Mouse (Mus musculus) liver, embryonic 14.5 days (tissue): Measurements from ENCODE around the gene Fhl3. TPM values are rescaled to one million over a fixed set of nuclear protein-coding genes. Genes with fewer than 3 reads are reported as not detected.
A peak's percentile ranks its signal among the peaks of the same experiment; 100 is the strongest.

Source experiments
- ATAC-seq: fragments of 200-750 bp; cut with Nextera tagmentation; 2 replicates; pipeline ENCODE4 v1.8.0; 2017; ENCODE audit warnings: moderate number of reproducible peaks, mild to moderate bottlenecking, moderate library complexity; ENCODE audit not compliant: insufficient read depth
- DNase-seq, 3 experiments: peaks; one replicate each; pipeline ENCODE4 v3.0.0-alpha.2; 2012 to 2013; ENCODE audit warnings: low read depth in 3 of 3, low spot score in 3 of 3
- H3K27ac ChIP-seq: fragments of 300-500 bp; sonication (generic); 2 replicates; pipeline ENCODE4 v1.5.1; 2014; ENCODE audit warnings: moderate library complexity, mild to moderate bottlenecking, control low read depth, inconsistent platforms
- H3K27me3 ChIP-seq: fragments of 300-500 bp; sonication (generic); 2 replicates; pipeline ENCODE4 v1.6.1; 2014; ENCODE audit warnings: mild to moderate bottlenecking, low read length, moderate library complexity; ENCODE audit not compliant: control insufficient read depth, insufficient read depth
- H3K36me3 ChIP-seq: fragments of 300-500 bp; sonication (generic); replicated peaks from 2 replicates; pipeline ENCODE4 v1.6.1; 2014; ENCODE audit warnings: low read depth; ENCODE audit not compliant: control insufficient read depth, insufficient read depth
- H3K4me1 ChIP-seq, 2 experiments: fragments of 200-500 bp in 1 of 2; fragments of 300-500 bp in 1 of 2; sonication (generic) in 1 of 2; replicated peaks; 2 replicates each; pipeline ENCODE4 v1.6.1; 2012 to 2014; ENCODE audit warnings: antibody characterized with exemption in 1 of 2, inconsistent platforms in 1 of 2, low read length in 1 of 2; ENCODE audit not compliant: control insufficient read depth in 2 of 2, insufficient read depth in 2 of 2
- H3K4me2 ChIP-seq: fragments of 300-500 bp; sonication (generic); 2 replicates; pipeline ENCODE4 v1.6.1; 2014; ENCODE audit warnings: low read depth, mild to moderate bottlenecking, control low read depth, moderate library complexity
- H3K4me3 ChIP-seq, 2 experiments: fragments of 200-500 bp in 1 of 2; fragments of 300-500 bp in 1 of 2; sonication (generic) in 1 of 2; 2 replicates each; pipeline ENCODE4 v1.5.1; 2012 to 2014; ENCODE audit warnings: low read depth in 2 of 2, low read length in 2 of 2, mild to moderate bottlenecking in 2 of 2, control low read depth in 1 of 2, inconsistent platforms in 1 of 2, moderate library complexity in 1 of 2; ENCODE audit not compliant: insufficient read depth in 1 of 2
- H3K9ac ChIP-seq: fragments of 300-500 bp; sonication (generic); replicated peaks from 2 replicates; pipeline ENCODE4 v1.6.1; 2014; ENCODE audit warnings: mild to moderate bottlenecking, control low read depth, moderate library complexity
- H3K9me3 ChIP-seq: fragments of 300-500 bp; sonication (generic); 2 replicates; pipeline ENCODE4 v1.6.1; 2016; ENCODE audit warnings: low read length, mixed read lengths; ENCODE audit not compliant: control insufficient read depth
- CTCF ChIP-seq: IDR thresholded peaks from 2 replicates; pipeline ENCODE4 v1.5.1; 2016; ENCODE audit warnings: antibody characterized with exemption, low read depth, control low read depth
- EP300 ChIP-seq: IDR thresholded peaks from 2 replicates; pipeline ENCODE4 v1.6.1; 2016; ENCODE audit warnings: antibody characterized with exemption, low read depth
- WGBS: fragments of 180-500 bp; shearing (Covaris S2); extraction: QIAGEN DNeasy Blood & Tissue Kit; methylation state at CpG from one replicate; pipeline ENCODE4 v1.1.7; 2014; ENCODE audit not compliant: insufficient replicate concordance; 5-methylcytosine and 5-hydroxymethylcytosine counted together
- polyA plus RNA-seq, 2 experiments: library from polyadenylated mRNA; depleted of rRNA in 1 of 2; stranded (reverse) in 1 of 2; unstranded in 1 of 2; fragments of >200 nt; fragmentation: Nextera tagmentation in 1 of 2; extraction: Ambion mirVana in 1 of 2; gene quantifications; 2 replicates each; pipeline versions ENCODE4 v1.2.1 to v1.2.3; 2012 to 2014

Gene Fhl3
- polyA plus RNA-seq, 2 experiments: 2.7 to 2.8 TPM

DNA sequence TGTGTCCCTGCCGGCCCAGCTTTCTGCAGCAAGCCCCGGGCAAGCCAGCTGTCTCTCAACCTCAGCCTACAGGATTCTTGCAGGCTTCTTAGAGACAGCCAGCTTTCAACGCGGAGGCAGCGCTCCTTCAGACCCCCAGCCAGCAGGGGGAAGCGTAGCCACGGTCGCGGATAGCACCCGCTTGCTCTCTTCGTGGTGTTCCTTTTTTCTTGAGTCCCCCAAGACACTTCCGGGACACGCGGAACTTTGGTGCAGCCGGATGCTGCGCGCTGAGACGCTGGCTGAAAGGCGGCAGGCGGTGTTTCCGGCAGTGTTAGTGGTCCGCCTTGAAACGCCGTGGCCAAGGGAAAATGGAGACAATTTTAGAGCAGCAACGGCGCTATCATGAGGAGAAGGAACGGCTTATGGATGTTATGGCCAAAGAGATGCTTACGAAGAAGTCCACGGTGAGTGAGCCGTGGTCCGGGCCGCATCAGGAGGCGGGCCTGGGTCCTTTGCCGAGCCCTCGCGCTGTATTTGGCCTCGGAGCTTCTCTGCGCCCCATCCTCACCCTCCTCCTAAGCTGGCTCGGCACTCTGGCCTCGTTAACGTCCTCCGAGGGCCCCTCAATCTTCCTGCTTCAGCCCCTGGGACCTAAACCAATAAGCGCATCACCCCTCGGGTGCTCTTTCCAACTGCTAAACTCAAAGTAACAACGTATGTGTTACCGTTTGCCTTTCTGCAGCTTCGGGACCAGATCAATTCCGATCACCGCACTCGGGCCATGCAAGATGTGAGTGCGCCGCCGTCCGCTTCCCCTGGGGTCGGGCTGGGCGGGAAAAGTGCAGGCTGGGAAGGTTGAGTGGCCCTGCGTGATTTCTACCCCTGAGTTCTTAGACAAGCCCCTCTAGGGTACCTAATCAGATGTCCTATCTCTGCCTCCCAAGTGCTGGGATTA is 14.3 kb downstream of the Fhl3 start, which contains the start of gene Sf3a3:
TSS of gene Sf3a3 (plus strand) at position 232 of the 937 bp plus-strand sequence.
- Histone ChIP-seq H3K4me2 (peak within 1 kb of the TSS; percentile 75), H3K4me1 (peaks cover 30% of the 10 kb centered on the region in 2 experiments), H3K4me3 (peak within 1 kb of the TSS; percentile 93 to 96), H3K36me3 (peaks cover 28% of the 10 kb centered on the region), H3K27ac (peak within 1 kb of the TSS; percentile 57), H3K9me3 (no peaks in the 10 kb centered on the region), H3K27me3 (no peaks in the 10 kb centered on the region), H3K9ac (peak within 1 kb of the TSS; percentile 96)
- DNase-seq (peak; percentile 91 to 92 (median 91)), ATAC-seq (peak; percentile 81)
- TF ChIP-seq EP300 (0 out of 2 replicates have a peak, but pooled peaks have one; percentile 50), CTCF (peak; percentile 94)
- WGBS: under 1% methylated on average over 57 of the region's 57 CpGs

DNA sequence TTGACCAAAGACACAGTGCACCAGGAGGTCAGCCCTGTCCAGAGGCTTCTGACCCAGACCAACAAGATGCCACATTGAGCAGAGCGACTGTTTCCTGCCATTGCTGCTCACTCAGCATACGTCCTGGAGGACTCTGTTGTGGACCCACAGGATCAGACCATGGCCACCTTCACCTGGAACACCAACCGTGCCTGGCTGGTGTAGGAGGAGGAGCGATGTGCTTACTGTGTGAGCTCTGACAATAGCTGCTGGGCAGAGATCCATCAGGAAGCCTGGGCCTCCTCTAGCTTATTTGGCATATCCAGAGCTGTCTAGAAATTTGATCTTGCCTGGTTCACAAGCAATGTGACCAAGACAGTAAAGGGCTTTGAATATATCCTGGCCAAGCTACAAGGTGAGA is 18.6 kb downstream of the Fhl3 start:
- H3K9me3 ChIP-seq: no peaks in the 10 kb centered on the region
- no peak overlapping the region for H3K9ac ChIP-seq
- WGBS: 84% methylated on average over 4 of the region's 4 CpGs
- peaks cover 4 to 10% of the 10 kb centered on the region in 2 experiments for H3K4me1 ChIP-seq
- no peak overlapping the region for H3K27ac ChIP-seq
- ATAC-seq (no peak), DNase-seq (no peak)
- H3K27me3 ChIP-seq: no peaks in the 10 kb centered on the region
- H3K4me2 ChIP-seq: no peak overlapping the region
- TF ChIP-seq CTCF (no peak), EP300 (no peak)
- no peak overlapping the region for H3K4me3 ChIP-seq
- H3K36me3 ChIP-seq: peaks cover 61% of the 10 kb centered on the region

DNA sequence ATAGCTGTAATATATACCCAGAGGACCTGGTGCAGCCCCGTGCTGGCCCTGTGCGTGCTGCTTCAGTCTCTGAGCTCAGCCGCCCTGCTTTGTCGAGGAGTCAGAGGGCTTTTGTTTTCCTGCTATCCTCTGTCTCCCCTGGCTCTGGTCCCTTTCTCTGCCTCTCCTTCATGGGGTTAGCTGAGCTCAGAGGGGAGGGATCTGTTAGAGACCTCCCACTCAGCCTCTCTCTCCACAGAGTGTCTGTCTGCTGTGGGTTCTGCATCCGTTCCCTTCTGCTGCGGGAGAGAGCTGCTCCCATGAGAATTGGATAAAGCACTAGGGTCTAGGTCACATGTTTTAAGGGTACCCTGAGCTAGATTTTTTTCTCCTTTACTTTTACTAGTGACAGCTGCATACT is 25.6 kb downstream of the Fhl3 start:
- ATAC-seq: no peak
- Histone ChIP-seq H3K9ac (no peak overlapping the region), H3K27me3 (no peaks in the 10 kb centered on the region), H3K4me3 (no peak overlapping the region), H3K4me2 (no peak overlapping the region), H3K4me1 (no peaks in the 10 kb centered on the region), H3K36me3 (peaks cover 89% of the 10 kb centered on the region), H3K27ac (no peak overlapping the region), H3K9me3 (no peaks in the 10 kb centered on the region)
- no peak for DNase-seq
- TF ChIP-seq EP300 (no peak), CTCF (no peak)
- WGBS: 90% methylated on average over 6 of the region's 6 CpGs

DNA sequence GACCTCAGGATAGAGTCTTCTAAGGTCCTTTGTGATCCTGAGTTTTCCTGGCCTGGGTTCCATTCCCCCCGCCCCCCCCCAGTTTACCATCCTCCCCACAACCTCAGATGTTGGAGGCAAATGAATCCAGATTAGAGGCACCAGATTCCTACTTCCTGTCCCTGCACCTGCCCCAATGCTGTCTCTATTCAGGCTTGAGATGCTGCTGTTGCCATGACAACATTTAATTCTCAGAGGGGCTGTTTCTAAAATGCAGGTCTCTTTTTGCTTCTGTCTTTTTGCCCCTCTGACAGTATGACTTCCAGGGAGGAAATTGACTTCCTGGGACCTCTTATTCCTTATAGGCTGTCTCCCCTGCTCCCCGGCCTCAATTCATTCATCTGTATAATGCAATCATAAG is 36.5 kb downstream of the Fhl3 start:
- TF ChIP-seq EP300: no peak
- TF ChIP-seq CTCF: no peak
- Histone ChIP-seq H3K27me3 (no peaks in the 10 kb centered on the region), H3K36me3 (peaks cover 2% of the 10 kb centered on the region; the same call in 1 of the 2 replicates), H3K9ac (no peak overlapping the region), H3K4me3 (no peak overlapping the region), H3K9me3 (no peaks in the 10 kb centered on the region), H3K4me1 (peaks cover 0 to 6% of the 10 kb centered on the region in 2 experiments; a peak in 3 of 4 replicates), H3K27ac (no peak overlapping the region), H3K4me2 (no peak overlapping the region)
- no peak for ATAC-seq
- no peak for DNase-seq
- 74% methylated on average over 2 of the region's 2 CpGs for WGBS

DNA sequence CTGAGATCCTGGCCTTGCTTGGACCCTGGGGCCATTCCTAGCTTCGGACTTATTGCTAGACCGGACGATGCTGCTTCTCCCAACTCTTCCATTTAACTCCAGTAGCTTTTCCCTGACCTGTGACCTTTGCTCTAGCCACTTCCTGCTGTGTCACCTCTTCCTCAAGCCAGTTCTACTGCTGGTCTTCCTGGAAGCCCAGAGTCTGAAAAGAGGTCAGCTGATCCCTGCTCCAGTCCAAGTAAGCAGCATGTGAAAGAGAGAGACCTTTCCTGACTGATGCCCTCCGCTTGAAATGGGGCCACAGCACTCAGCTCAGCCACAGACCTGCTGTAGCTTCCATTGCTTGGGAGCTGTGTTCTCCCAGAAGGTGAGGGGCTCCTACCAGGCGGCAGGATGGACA is 37.0 kb downstream of the Fhl3 start:
- no peak for TF ChIP-seq CTCF
- TF ChIP-seq EP300: no peak
- H3K27me3 ChIP-seq: no peaks in the 10 kb centered on the region

More for the DNA sequence above, 37.0 kb downstream of the Fhl3 start:
- Histone ChIP-seq H3K4me2 (no peak overlapping the region), H3K4me1 (peaks cover 0 to 8% of the 10 kb centered on the region in 2 experiments; a peak in 3 of 4 replicates), H3K27ac (no peak overlapping the region), H3K9me3 (no peaks in the 10 kb centered on the region), H3K4me3 (no peak overlapping the region), H3K9ac (no peak overlapping the region), H3K36me3 (no peaks in the 10 kb centered on the region)
- ATAC-seq (no peak), DNase-seq (no peak)
- WGBS: 62% methylated on average over 5 of the region's 5 CpGs
